Mouse (Mus musculus): ENCODE measurements around the gene Cyp2d10. TPM values are rescaled to one million over a fixed set of nuclear protein-coding genes. Genes with fewer than 3 reads are reported as not detected.
"Not testable (repeated sequence)": the region's sequence is repeated elsewhere in the genome, so short reads cannot be mapped to it uniquely, and the experiment has no call there.

The Cyp2d10 gene
- polyA plus RNA-seq (2015; fragmentation: Nextera tagmentation; extraction: Ambion mirVana): not detected in 2 replicates

- ATAC-seq: no peak
- no peaks in the 10 kb centered on the region for H3K9me3 ChIP-seq (ENCODE audit: control insufficient read depth, low read length)
- no peak within 1 kb of the TSS for H3K4me3 ChIP-seq (ENCODE audit: low read length)
- 98% methylated on average over 6 of the region's 6 CpGs for WGBS
- no peaks in the 10 kb centered on the region for H3K4me1 ChIP-seq (ENCODE audit: control insufficient read depth, insufficient read depth, low read depth, low read length)
- H3K9ac ChIP-seq (ENCODE audit: low read depth, low read length): no peak within 1 kb of the TSS
- no peaks in the 10 kb centered on the region for H3K27me3 ChIP-seq (replicated peaks; ENCODE audit: control insufficient read depth, insufficient read depth, low read length)
- H3K36me3 ChIP-seq (ENCODE audit: control insufficient read depth, insufficient read depth, low read length): no peaks in the 10 kb centered on the region
- H3K4me2 ChIP-seq (ENCODE audit: low read length): no peak within 1 kb of the TSS
- H3K27ac ChIP-seq (ENCODE audit: low read depth, low read length): no peak within 1 kb of the TSS
Measured at GRCm38 (mm10) chr15:82406981-82407380, at the start of gene Cyp2d10. TSS of gene Cyp2d10 (minus strand) at chr15:82407195.

GRCm38 (mm10) chr15:82456086-82456790 lies 49.2 kb upstream of the Cyp2d10 start:
- not testable (repeated sequence) for H3K4me2 ChIP-seq (ENCODE audit: low read length); H3K27me3 ChIP-seq (replicated peaks; ENCODE audit: control insufficient read depth, insufficient read depth, low read length); H3K36me3 ChIP-seq (ENCODE audit: control insufficient read depth, insufficient read depth, low read length); ATAC-seq; H3K9ac ChIP-seq (ENCODE audit: low read depth, low read length); H3K4me3 ChIP-seq (ENCODE audit: low read length); H3K27ac ChIP-seq (ENCODE audit: low read depth, low read length); H3K9me3 ChIP-seq (ENCODE audit: control insufficient read depth, low read length); H3K4me1 ChIP-seq (ENCODE audit: control insufficient read depth, insufficient read depth, low read depth, low read length)
- 92% methylated on average over 6 of the region's 6 CpGs for WGBS

- not testable (repeated sequence) for H3K27me3 ChIP-seq (replicated peaks; ENCODE audit: control insufficient read depth, insufficient read depth, low read length); H3K4me2 ChIP-seq (ENCODE audit: low read length); H3K4me1 ChIP-seq (ENCODE audit: control insufficient read depth, insufficient read depth, low read depth, low read length); H3K4me3 ChIP-seq (ENCODE audit: low read length); ATAC-seq; H3K27ac ChIP-seq (ENCODE audit: low read depth, low read length); H3K9me3 ChIP-seq (ENCODE audit: control insufficient read depth, low read length); H3K9ac ChIP-seq (ENCODE audit: low read depth, low read length); H3K36me3 ChIP-seq (ENCODE audit: control insufficient read depth, insufficient read depth, low read length)
- WGBS: 87% methylated on average over 6 of the region's 6 CpGs
Measured at GRCm38 (mm10) chr15:82453501-82453900, 46.5 kb upstream of the Cyp2d10 start.

GRCm38 (mm10) chr15:82452133-82452532 lies 45.1 kb upstream of the Cyp2d10 start:
- H3K9ac ChIP-seq (ENCODE audit: low read depth, low read length); H3K9me3 ChIP-seq (ENCODE audit: control insufficient read depth, low read length); H3K27ac ChIP-seq (ENCODE audit: low read depth, low read length); H3K27me3 ChIP-seq (replicated peaks; ENCODE audit: control insufficient read depth, insufficient read depth, low read length); H3K4me1 ChIP-seq (ENCODE audit: control insufficient read depth, insufficient read depth, low read depth, low read length); H3K36me3 ChIP-seq (ENCODE audit: control insufficient read depth, insufficient read depth, low read length); H3K4me2 ChIP-seq (ENCODE audit: low read length); ATAC-seq; H3K4me3 ChIP-seq (ENCODE audit: low read length): not testable (repeated sequence)
- 95% methylated on average over 1 of the region's 1 CpGs for WGBS

- H3K4me2 ChIP-seq (ENCODE audit: low read length); H3K36me3 ChIP-seq (ENCODE audit: control insufficient read depth, insufficient read depth, low read length); H3K9me3 ChIP-seq (ENCODE audit: control insufficient read depth, low read length); H3K4me3 ChIP-seq (ENCODE audit: low read length); H3K27me3 ChIP-seq (replicated peaks; ENCODE audit: control insufficient read depth, insufficient read depth, low read length); H3K27ac ChIP-seq (ENCODE audit: low read depth, low read length); ATAC-seq; H3K4me1 ChIP-seq (ENCODE audit: control insufficient read depth, insufficient read depth, low read depth, low read length); H3K9ac ChIP-seq (ENCODE audit: low read depth, low read length): not testable (repeated sequence)
- WGBS: 79% methylated on average over 2 of the region's 2 CpGs
Measured at GRCm38 (mm10) chr15:82450045-82450444, 43.0 kb upstream of the Cyp2d10 start.

GRCm38 (mm10) chr15:82445196-82445595 lies 38.2 kb upstream of the Cyp2d10 start:
- ATAC-seq: no peak
- no peaks in the 10 kb centered on the region for H3K36me3 ChIP-seq (ENCODE audit: control insufficient read depth, insufficient read depth, low read length)

GRCm38 (mm10) chr15:82443658-82444057 lies 36.7 kb upstream of the Cyp2d10 start:
- WGBS: 100% methylated on average over 3 of the region's 3 CpGs

More at GRCm38 (mm10) chr15:82445196-82445595, 38.2 kb upstream of the Cyp2d10 start:
- no peak overlapping the region for H3K4me3 ChIP-seq (ENCODE audit: low read length)
- H3K9me3 ChIP-seq (ENCODE audit: control insufficient read depth, low read length): no peaks in the 10 kb centered on the region
- no peak overlapping the region for H3K9ac ChIP-seq (ENCODE audit: low read depth, low read length)
- no peaks in the 10 kb centered on the region for H3K27me3 ChIP-seq (replicated peaks; ENCODE audit: control insufficient read depth, insufficient read depth, low read length)
- H3K4me1 ChIP-seq (ENCODE audit: control insufficient read depth, insufficient read depth, low read depth, low read length): no peaks in the 10 kb centered on the region
- no peak overlapping the region for H3K27ac ChIP-seq (ENCODE audit: low read depth, low read length)
- WGBS: 75% methylated on average over 8 of the region's 8 CpGs
- H3K4me2 ChIP-seq (ENCODE audit: low read length): no peak overlapping the region

GRCm38 (mm10) chr15:82437975-82438617 lies 31.1 kb upstream of the Cyp2d10 start:
- H3K36me3 ChIP-seq (ENCODE audit: control insufficient read depth, insufficient read depth, low read length): no peaks in the 10 kb centered on the region
- ATAC-seq: no peak
- H3K4me3 ChIP-seq (ENCODE audit: low read length): no peak overlapping the region
- no peaks in the 10 kb centered on the region for H3K4me1 ChIP-seq (ENCODE audit: control insufficient read depth, insufficient read depth, low read depth, low read length)
- 0 out of 2 replicates have a peak, but pooled peaks cover 3% of the 10 kb centered on the region for H3K9me3 ChIP-seq (ENCODE audit: control insufficient read depth, low read length)
- H3K4me2 ChIP-seq (ENCODE audit: low read length): no peak overlapping the region
- no peaks in the 10 kb centered on the region for H3K27me3 ChIP-seq (replicated peaks; ENCODE audit: control insufficient read depth, insufficient read depth, low read length)
- 72% methylated on average over 5 of the region's 5 CpGs for WGBS
- H3K27ac ChIP-seq (ENCODE audit: low read depth, low read length): no peak overlapping the region
- H3K9ac ChIP-seq (ENCODE audit: low read depth, low read length): no peak overlapping the region; the same call in 1 of the 2 replicates

More at GRCm38 (mm10) chr15:82443658-82444057, 36.7 kb upstream of the Cyp2d10 start:
- no peak for ATAC-seq
- no peaks in the 10 kb centered on the region for H3K4me1 ChIP-seq (ENCODE audit: control insufficient read depth, insufficient read depth, low read depth, low read length)
- H3K4me2 ChIP-seq (ENCODE audit: low read length): no peak overlapping the region
- H3K36me3 ChIP-seq (ENCODE audit: control insufficient read depth, insufficient read depth, low read length): no peaks in the 10 kb centered on the region
- no peaks in the 10 kb centered on the region for H3K9me3 ChIP-seq (ENCODE audit: control insufficient read depth, low read length)
- no peak overlapping the region for H3K9ac ChIP-seq (ENCODE audit: low read depth, low read length)
- H3K27ac ChIP-seq (ENCODE audit: low read depth, low read length): no peak overlapping the region
- H3K4me3 ChIP-seq (ENCODE audit: low read length): no peak overlapping the region
- H3K27me3 ChIP-seq (replicated peaks; ENCODE audit: control insufficient read depth, insufficient read depth, low read length): no peaks in the 10 kb centered on the region

- no peak for ATAC-seq
- H3K9me3 ChIP-seq (ENCODE audit: control insufficient read depth, low read length): 0 out of 2 replicates have a peak, but pooled peaks cover 3% of the 10 kb centered on the region
- no peak overlapping the region for H3K27ac ChIP-seq (ENCODE audit: low read depth, low read length)
- 92% methylated on average over 2 of the region's 2 CpGs for WGBS
- H3K4me1 ChIP-seq (ENCODE audit: control insufficient read depth, insufficient read depth, low read depth, low read length): no peaks in the 10 kb centered on the region
- no peak overlapping the region for H3K4me3 ChIP-seq (ENCODE audit: low read length)
- H3K9ac ChIP-seq (ENCODE audit: low read depth, low read length): no peak overlapping the region
- H3K27me3 ChIP-seq (replicated peaks; ENCODE audit: control insufficient read depth, insufficient read depth, low read length): no peaks in the 10 kb centered on the region
- H3K36me3 ChIP-seq (ENCODE audit: control insufficient read depth, insufficient read depth, low read length): no peaks in the 10 kb centered on the region
- no peak overlapping the region for H3K4me2 ChIP-seq (ENCODE audit: low read length)
Measured at GRCm38 (mm10) chr15:82435606-82436005, 28.6 kb upstream of the Cyp2d10 start.
